Mouse (Mus musculus) mesoderm, embryonic 11.5 days (tissue): Measurements from ENCODE around the gene Olfr372.
"Not testable (repeated sequence)": the region's sequence is repeated elsewhere in the genome, so short reads cannot be mapped to it uniquely, and the experiment has no call there.

Experiments used
- DNase-seq: peaks from one replicate; pipeline ENCODE4 v3.0.0-alpha.2; 2012; ENCODE audit warnings: low read depth, low spot score

Gene Olfr372

DNA sequence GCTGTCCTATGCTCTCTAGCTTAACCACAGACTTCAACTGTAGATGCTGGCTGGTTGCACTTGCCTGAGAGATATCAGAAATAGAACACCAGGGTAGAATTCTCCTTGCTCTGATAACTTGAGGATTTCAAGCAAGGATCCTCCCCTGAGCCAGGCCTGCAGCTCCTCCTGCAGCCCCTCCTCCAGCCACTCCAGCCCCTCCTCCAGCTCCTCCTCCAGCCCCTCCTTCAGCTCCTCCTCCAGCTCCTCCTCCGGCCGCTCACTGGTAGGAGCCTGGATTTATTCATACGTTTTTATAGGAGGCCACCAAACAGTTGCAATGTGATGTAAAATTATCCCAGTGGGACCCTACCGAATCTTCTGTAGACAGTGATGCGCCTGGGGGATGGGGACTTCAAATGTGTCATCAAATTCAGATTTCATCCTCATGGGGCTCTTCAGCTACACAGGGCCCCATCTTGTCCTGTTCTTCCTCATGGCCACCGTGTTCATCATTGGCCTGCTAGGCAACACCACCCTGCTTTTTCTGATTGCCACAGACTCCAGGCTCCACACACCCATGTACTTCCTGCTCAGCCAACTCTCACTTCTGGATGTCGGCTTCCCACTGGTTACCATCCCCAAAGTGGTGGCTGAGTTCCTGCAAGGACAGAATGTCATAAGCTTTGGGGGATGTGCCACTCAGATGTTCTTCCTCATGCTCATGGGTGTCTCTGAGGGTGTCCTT is 58.5 kb downstream of the Olfr372 start:
- DNase-seq = not testable (repeated sequence)

DNA sequence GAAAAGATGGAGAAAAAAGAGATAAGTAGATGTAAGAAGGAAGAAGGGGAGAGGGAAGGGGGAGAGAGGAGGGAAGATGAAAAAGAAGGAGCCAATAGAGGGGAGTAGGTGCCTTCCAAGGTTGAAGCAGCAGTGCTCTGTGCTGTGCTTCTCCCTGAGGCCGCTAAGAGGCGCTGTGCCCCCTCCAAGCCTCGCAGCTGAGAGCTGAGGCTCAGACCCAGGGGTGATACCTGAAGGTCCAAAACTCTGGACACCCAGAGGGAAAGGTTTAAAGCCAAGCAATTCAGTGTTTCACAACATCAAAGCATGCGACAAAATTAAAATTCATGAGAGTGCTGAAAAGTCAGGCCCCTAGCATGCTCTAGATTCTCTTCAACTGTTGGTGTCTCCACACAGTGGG is 64.1 kb downstream of the Olfr372 start:
- no peak for DNase-seq

DNA sequence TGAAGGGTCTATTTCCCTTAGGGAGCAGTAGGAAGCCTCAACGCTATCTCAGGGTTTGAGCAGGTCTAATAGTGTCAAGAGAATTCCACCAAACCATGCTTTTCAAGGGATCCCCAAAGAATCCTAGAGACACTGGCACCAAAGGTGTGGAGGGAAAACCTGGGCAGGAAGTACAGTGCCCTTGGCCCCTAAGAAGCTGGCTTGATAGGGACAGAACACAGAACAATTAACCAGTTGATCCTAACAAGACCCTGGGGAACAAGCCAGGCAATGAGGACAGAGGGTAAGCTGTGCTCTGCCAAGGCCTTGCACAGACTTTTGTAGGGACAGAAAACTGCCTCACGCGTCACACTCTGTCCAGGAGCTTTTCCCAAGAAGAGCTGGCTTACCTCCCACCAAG is 65.7 kb downstream of the Olfr372 start, which contains the start of gene Olfr374:
Gene Olfr374, plus strand, starts transcription at position 301 of the 400 bp plus-strand sequence.
- DNase-seq = no peak
